Mouse (Mus musculus): ENCODE measurements at regions not wholly inside any gene's neighbourhood (a gene's known extent, or its start where the extent isn't known, plus 50 kb on each side); places are given as distances from the start of the nearest gene placed in this dataset.

GRCm38 (mm10) chr12:25283808-25284207, 186.9 kb upstream of the Id2 start:
- TF ChIP-seq CTCF (IDR thresholded peaks at IDR 0.05) (no peak), EP300 (IDR thresholded peaks at IDR 0.05) (no peak)

Measured in lung, postnatal 0 days (tissue).